Mouse (Mus musculus) lung, adult 2 months (tissue): ENCODE measurements at regions not wholly inside any gene's neighbourhood (a gene's known extent, or its start where the extent isn't known, plus 50 kb on each side); places are given as distances from the start of the nearest gene placed in this dataset.

Source experiments
- CTCF ChIP-seq: fragments of 200-500 bp; IDR thresholded peaks from 2 replicates; pipeline ENCODE4 v1.5.1; 2011; ENCODE audit warnings: mild to moderate bottlenecking, low read length, control low read depth; ENCODE audit not compliant: insufficient read depth
- POLR2A ChIP-seq: fragments of 200-500 bp; IDR thresholded peaks from 2 replicates; pipeline ENCODE4 v1.6.1; 2011; ENCODE audit warnings: low read depth, mild to moderate bottlenecking, control low read depth, low read length, borderline replicate concordance; ENCODE audit errors: extremely low read depth

DNA sequence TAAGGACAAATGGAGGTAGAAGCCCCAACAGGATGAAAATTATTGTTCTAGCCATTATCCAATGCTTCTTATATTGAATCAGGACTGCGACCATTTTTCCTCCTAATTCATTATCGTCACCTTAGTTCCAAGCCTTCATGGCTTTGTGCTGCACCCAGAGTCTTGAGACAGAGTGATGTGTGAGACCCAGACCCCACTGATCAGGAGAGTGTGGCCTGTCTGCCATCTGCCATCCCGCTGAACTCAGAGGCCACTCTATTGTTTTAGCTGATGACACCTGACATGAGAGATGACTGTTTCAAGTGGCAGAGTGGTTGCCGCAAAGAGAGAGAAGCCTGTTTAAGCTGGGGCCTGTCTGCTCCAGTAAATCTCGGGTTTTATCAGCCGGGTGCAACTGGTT is 361.4 kb downstream of the Rwdd3 start:
- no peak for TF ChIP-seq CTCF
- TF ChIP-seq POLR2A: no peak
